ENCODE assay signal across 24 mouse cellular contexts in the genomic region with DNA sequence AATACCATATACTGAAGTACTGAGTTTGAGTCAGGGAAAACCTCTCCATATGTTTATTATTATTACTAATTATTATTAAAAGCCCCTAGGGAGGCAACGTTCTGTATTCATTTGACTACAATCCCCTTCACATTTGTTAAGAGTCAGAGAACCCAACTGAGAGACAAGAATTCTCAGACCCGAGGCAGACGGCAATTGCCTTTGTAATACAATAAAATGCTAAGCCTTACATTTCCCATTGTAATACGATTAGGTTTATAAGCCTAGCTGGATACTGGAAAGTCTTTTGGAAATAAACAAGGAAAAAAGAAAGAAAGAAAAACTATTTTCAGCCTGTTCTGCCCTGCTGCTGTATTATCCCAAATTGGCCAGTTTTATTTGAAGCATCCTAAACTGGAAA. TPM values are rescaled to one million over a fixed set of nuclear protein-coding genes. Genes with fewer than 3 reads are reported as not detected.
A peak's percentile ranks its signal among the peaks of the same experiment; 100 is the strongest.
DNase-seq lines count a peak whose midpoint lies in the region; ATAC-seq and TF ChIP-seq lines count a peak whose summit lies in the region.
"Had no signal": no experiment of that assay in that cellular context is flagged by ENCODE, and none has a peak within 500 bp of the region (broad histone marks: within the 10 kb centered on the region; RNA-seq: fewer than 3 reads in every experiment).

No protein-coding gene starts in this region.

- no peaks in the 10 kb centered on the region for H3K36me3 ChIP-seq in midbrain, embryonic 10.5 days
- no peaks in the 10 kb centered on the region for H3K36me3 ChIP-seq in midbrain, postnatal 0 days (ENCODE audit: insufficient read depth, low read length)
- H3K36me3 ChIP-seq: embryonic facial prominence, embryonic 10.5 days; embryonic facial prominence, embryonic 13.5 days; forebrain, embryonic 12.5 days; heart, embryonic 10.5 days; heart, embryonic 13.5 days; hindbrain, embryonic 12.5 days; hindbrain, embryonic 15.5 days; intestine, embryonic 15.5 days had no signal

- peaks cover 28% of the 10 kb centered on the region for H3K4me1 ChIP-seq in midbrain, embryonic 10.5 days
- no peaks in the 10 kb centered on the region for H3K4me1 ChIP-seq in midbrain, postnatal 0 days (ENCODE audit: insufficient read depth, low read length)
- H3K4me1 ChIP-seq: heart, embryonic 10.5 days had no signal

- no peak overlapping the region for H3K4me3 ChIP-seq in midbrain, embryonic 10.5 days
- H3K4me3 ChIP-seq in midbrain, postnatal 0 days (ENCODE audit: low read depth, low read length): no peak overlapping the region
- H3K4me3 ChIP-seq: embryonic facial prominence, embryonic 10.5 days; embryonic facial prominence, embryonic 13.5 days; erythroblast, embryonic 14.5 days; forebrain, embryonic 12.5 days; heart, adult 2 months; heart, embryonic 10.5 days; heart, embryonic 13.5 days; hindbrain, embryonic 12.5 days; hindbrain, embryonic 15.5 days; intestine, embryonic 15.5 days had no signal

- H3K27me3 ChIP-seq in midbrain, embryonic 10.5 days (ENCODE audit: low read depth, poor library complexity, severe bottlenecking): no peaks in the 10 kb centered on the region
- H3K27me3 ChIP-seq in midbrain, postnatal 0 days (ENCODE audit: insufficient read depth, low read length): no peaks in the 10 kb centered on the region
- H3K27me3 ChIP-seq: embryonic facial prominence, embryonic 13.5 days; heart, embryonic 13.5 days; hindbrain, embryonic 12.5 days; hindbrain, embryonic 15.5 days; intestine, embryonic 15.5 days had no signal

- H3K4me2 ChIP-seq in midbrain, postnatal 0 days (ENCODE audit: low read depth, low read length, poor library complexity, severe bottlenecking): no peak overlapping the region
- H3K4me2 ChIP-seq: embryonic facial prominence, embryonic 13.5 days; hindbrain, embryonic 12.5 days; intestine, embryonic 15.5 days had no signal

- WGBS in midbrain, embryonic 10.5 days: 9% methylated on average over 4 of the region's 4 CpGs
- WGBS in midbrain, postnatal 0 days: 13% methylated on average over 4 of the region's 4 CpGs

- peak overlapping the region; percentile 76 for H3K27ac ChIP-seq in midbrain, embryonic 10.5 days (replicated peaks)
- H3K27ac ChIP-seq in midbrain, postnatal 0 days (ENCODE audit: low read depth, low read length): no peak overlapping the region
- H3K27ac ChIP-seq: embryonic facial prominence, embryonic 13.5 days; heart, adult 2 months; hindbrain, embryonic 12.5 days; intestine, embryonic 15.5 days had no signal

- no peak overlapping the region for H3K9ac ChIP-seq in midbrain, postnatal 0 days (replicated peaks; ENCODE audit: low read length, poor library complexity, severe bottlenecking)
- H3K9ac ChIP-seq: embryonic facial prominence, embryonic 13.5 days; forebrain, embryonic 12.5 days; heart, embryonic 13.5 days; hindbrain, embryonic 12.5 days; hindbrain, embryonic 15.5 days; intestine, embryonic 15.5 days had no signal

- H3K9me3 ChIP-seq in midbrain, embryonic 10.5 days (replicated peaks): no peaks in the 10 kb centered on the region
- no peaks in the 10 kb centered on the region for H3K9me3 ChIP-seq in midbrain, postnatal 0 days (ENCODE audit: low read length)
- H3K9me3 ChIP-seq: embryonic facial prominence, embryonic 10.5 days; embryonic facial prominence, embryonic 13.5 days; forebrain, embryonic 12.5 days; heart, embryonic 10.5 days; heart, embryonic 13.5 days; hindbrain, embryonic 12.5 days; hindbrain, embryonic 15.5 days; intestine, embryonic 15.5 days had no signal

- ATAC-seq in midbrain, postnatal 0 days (ENCODE audit: low FRiP score): no peak
- no peak for ATAC-seq in granulocyte monocyte progenitor cell, adult 5-6 weeks (replicated peaks; ENCODE audit: poor library complexity, severe bottlenecking)
- ATAC-seq: CD4-positive, CD25-positive, alpha-beta regulatory T cell, adult 4 months had no signal

- no peak for TF ChIP-seq CTCF in midbrain, postnatal 0 days (IDR thresholded peaks at IDR 0.05)

- no peak for DNase-seq in midbrain, embryonic 10.5 days (ENCODE audit: low spot score)
- DNase-seq in midbrain, postnatal 0 days (ENCODE audit: low spot score): no peak
- DNase-seq in ES-CJ7 (ENCODE audit: low read depth, low spot score) (peak; percentile 74), ZHBTc4 (ENCODE audit: low read depth, low spot score) (peak; percentile 59)
- DNase-seq in layer of hippocampus, postnatal 25 days (ENCODE audit: extremely low spot score in 1 of 2, low spot score in 1 of 2): no peak
- DNase-seq: adrenal gland, adult 2 months; adrenal gland, postnatal 14 days; cerebellum, adult 11 months; cerebellum, adult 2 months; cerebellum, adult 9-11 months; cerebellum, postnatal 25 days; kidney, adult 11 months had no signal

RNA-seq across cellular contexts. Expression of a gene that starts 40.2 kb away (rescaled TPM):
- 74.3 and 78.1 TPM in 2 replicates for polyA plus RNA-seq in midbrain, embryonic 10.5 days (2016; fragmentation: Nextera tagmentation; extraction: Ambion mirVana)
- 67.4 and 94.0 TPM in 2 replicates for total RNA-seq in midbrain, postnatal 0 days (2014; rRNA removed)
- polyA plus RNA-seq in midbrain, postnatal 0 days (2015; fragmentation: Nextera tagmentation; extraction: Ambion mirVana): 117 and 129 TPM in 2 replicates
- 7.4 and 19.5 TPM in 2 replicates for total RNA-seq in granulocyte monocyte progenitor cell, adult 5-6 weeks (2014; fragmentation: Nextera tagmentation)
- 11.6 and 13.5 TPM in 2 replicates for total RNA-seq in granulocyte monocyte progenitor cell, adult 5-6 weeks (2017)
- 10 to 100 TPM; 27.0 to 32.6 TPM for total RNA-seq in layer of hippocampus, postnatal 25 days (2021)

Comparison
In these comparisons a context has a peak if more than half of its experiments do, and no peak if none do; other contexts are left out.
1. DNase-seq: peak in ES-CJ7 (single experiment) and ZHBTc4 (single experiment); none in midbrain, embryonic 10.5 days (single experiment), midbrain, postnatal 0 days (single experiment) and layer of hippocampus, postnatal 25 days (0 of 2).